Mouse (Mus musculus): Measurements from ENCODE around the gene Vangl2. TPM values are rescaled to one million over a fixed set of nuclear protein-coding genes. Genes with fewer than 3 reads are reported as not detected.
A peak's percentile ranks its signal among the peaks of the same experiment; 100 is the strongest.

Gene Vangl2
- polyA plus RNA-seq, 1 experiment from 2014 or later: 60.4 TPM

- ATAC-seq (ENCODE audit: low FRiP score): no peak
- peaks cover 21% of the 10 kb centered on the region for H3K36me3 ChIP-seq
- 55% methylated on average over 8 of the region's 8 CpGs for WGBS
These were observed 12.2 kb downstream of the Vangl2 start for GRCm38 (mm10) chr1:172016031-172016430.

GRCm38 (mm10) chr1:172015312-172015939 lies 12.8 kb downstream of the Vangl2 start:
- H3K27ac ChIP-seq: peak overlapping the region; percentile 98
- WGBS: 38% methylated on average over 9 of the region's 9 CpGs
- no peaks in the 10 kb centered on the region for H3K9me3 ChIP-seq (replicated peaks)
- peaks cover 27% of the 10 kb centered on the region for H3K36me3 ChIP-seq
- no peak overlapping the region for H3K4me3 ChIP-seq
- H3K27me3 ChIP-seq: no peaks in the 10 kb centered on the region
- peaks cover 86% of the 10 kb centered on the region for H3K4me1 ChIP-seq
- no peak for ATAC-seq (ENCODE audit: low FRiP score)
- peak overlapping the region; percentile 53; the same call in 1 of the 2 replicates for H3K9ac ChIP-seq
- peak overlapping the region; percentile 48 for H3K4me2 ChIP-seq (replicated peaks)

More at GRCm38 (mm10) chr1:172016031-172016430, 12.2 kb downstream of the Vangl2 start:
- peaks cover 92% of the 10 kb centered on the region for H3K4me1 ChIP-seq
- H3K4me3 ChIP-seq: peak overlapping the region; percentile 10; the same call in 1 of the 2 replicates
- H3K9me3 ChIP-seq (replicated peaks): no peaks in the 10 kb centered on the region
- H3K27ac ChIP-seq: peak overlapping the region; percentile 98
- H3K9ac ChIP-seq: peak overlapping the region; percentile 45
- peak overlapping the region; percentile 48 for H3K4me2 ChIP-seq (replicated peaks)
- no peaks in the 10 kb centered on the region for H3K27me3 ChIP-seq

DNA sequence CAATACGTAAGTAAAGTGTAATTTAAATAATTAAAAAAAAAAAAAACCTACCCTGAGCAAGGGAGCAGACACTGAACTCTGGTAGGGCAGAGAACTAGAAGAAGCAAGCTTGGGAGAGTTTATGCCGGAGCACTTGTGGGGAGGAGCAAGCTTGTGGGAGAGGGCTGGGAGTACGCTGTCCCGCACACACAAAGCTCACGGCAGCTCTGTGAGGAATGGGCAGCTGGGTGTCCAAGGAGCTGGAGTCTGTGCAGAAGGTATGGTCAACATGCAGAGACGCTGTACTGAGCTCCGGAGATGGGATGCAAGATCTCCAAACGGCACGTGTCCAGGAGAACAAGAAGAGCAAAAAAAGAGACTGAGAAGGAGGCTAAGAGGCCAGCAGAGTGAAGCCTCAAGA lies 13.5 kb downstream of the Vangl2 start:
- Histone ChIP-seq H3K36me3 (peaks cover 34% of the 10 kb centered on the region), H3K27ac (peak overlapping the region; percentile 98), H3K4me2 (replicated peaks) (peak overlapping the region; percentile 48), H3K4me3 (no peak overlapping the region), H3K9ac (peak overlapping the region; percentile 53; the same call in 1 of the 2 replicates), H3K9me3 (replicated peaks) (no peaks in the 10 kb centered on the region), H3K27me3 (no peaks in the 10 kb centered on the region), H3K4me1 (peaks cover 80% of the 10 kb centered on the region)
- ATAC-seq (ENCODE audit: low FRiP score): no peak
- 42% methylated on average over 9 of the region's 9 CpGs for WGBS

- WGBS: 22% methylated on average over 5 of the region's 5 CpGs
- Histone ChIP-seq H3K4me2 (replicated peaks) (no peak overlapping the region), H3K9ac (no peak overlapping the region), H3K4me3 (no peak overlapping the region), H3K27ac (peak overlapping the region; percentile 4; the same call in 1 of the 2 replicates), H3K27me3 (no peaks in the 10 kb centered on the region), H3K4me1 (peaks cover 52% of the 10 kb centered on the region), H3K9me3 (replicated peaks) (no peaks in the 10 kb centered on the region), H3K36me3 (peaks cover 61% of the 10 kb centered on the region)
- ATAC-seq (ENCODE audit: low FRiP score): no peak
These were observed 16.2 kb downstream of the Vangl2 start for GRCm38 (mm10) chr1:172012030-172012429.

- peaks cover 34% of the 10 kb centered on the region for H3K4me1 ChIP-seq
- H3K9me3 ChIP-seq (replicated peaks): no peaks in the 10 kb centered on the region
- no peak overlapping the region for H3K4me2 ChIP-seq (replicated peaks)
- no peaks in the 10 kb centered on the region for H3K27me3 ChIP-seq
- H3K27ac ChIP-seq: no peak overlapping the region; the same call in 1 of the 2 replicates
- no peak overlapping the region for H3K4me3 ChIP-seq
- no peak overlapping the region for H3K9ac ChIP-seq
- 80% methylated on average over 20 of the region's 20 CpGs for WGBS
- H3K36me3 ChIP-seq: peaks cover 79% of the 10 kb centered on the region
- ATAC-seq (ENCODE audit: low FRiP score): no peak
These were observed 18.0 kb downstream of the Vangl2 start for GRCm38 (mm10) chr1:172010042-172010824.

DNA sequence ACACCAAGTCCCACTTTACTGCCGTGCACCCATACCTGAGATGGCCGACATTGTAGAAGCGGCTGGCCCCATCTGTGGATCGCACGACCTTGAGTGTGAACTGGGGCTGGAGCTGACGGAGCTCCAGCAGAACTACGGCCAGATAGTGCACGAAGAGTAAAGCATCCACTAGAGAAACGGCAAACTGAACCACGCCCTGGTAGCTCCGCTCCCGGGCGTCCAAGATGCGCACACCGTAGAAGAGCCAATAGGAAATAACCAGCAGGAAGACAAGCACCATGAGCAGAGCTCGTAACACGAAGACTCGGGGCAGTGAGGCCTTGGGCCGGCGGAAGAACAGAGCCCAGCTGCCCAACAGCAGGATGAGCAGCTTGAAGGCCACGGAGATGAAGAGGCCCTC lies 18.8 kb downstream of the Vangl2 start:
- ATAC-seq (ENCODE audit: low FRiP score): no peak
- Histone ChIP-seq H3K4me1 (peaks cover 26% of the 10 kb centered on the region), H3K27ac (no peak overlapping the region), H3K4me2 (replicated peaks) (no peak overlapping the region), H3K4me3 (no peak overlapping the region), H3K36me3 (peaks cover 88% of the 10 kb centered on the region), H3K9me3 (replicated peaks) (no peaks in the 10 kb centered on the region), H3K27me3 (no peaks in the 10 kb centered on the region), H3K9ac (no peak overlapping the region)
- WGBS: 94% methylated on average over 21 of the region's 21 CpGs

DNA sequence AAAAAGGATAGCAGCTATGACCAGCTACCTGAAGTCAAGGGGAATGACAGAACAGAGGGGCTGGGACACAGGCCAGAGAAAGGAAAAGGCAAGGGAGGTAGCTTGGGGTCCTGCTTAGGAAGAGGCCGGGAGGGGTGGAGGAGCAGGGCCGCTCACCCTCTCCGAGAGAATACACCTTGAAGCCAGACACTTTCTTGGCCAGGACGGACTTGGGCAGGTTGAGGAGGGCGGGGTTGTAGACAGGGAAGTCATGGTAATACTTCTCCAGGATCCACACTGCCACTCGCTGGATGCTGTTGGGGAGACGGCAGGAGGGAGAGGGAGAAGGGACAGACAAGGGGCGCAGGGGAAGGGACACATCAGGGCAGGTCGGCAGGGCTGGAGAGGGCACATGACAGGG lies 19.9 kb downstream of the Vangl2 start:
- Histone ChIP-seq H3K4me1 (peaks cover 16% of the 10 kb centered on the region), H3K4me2 (replicated peaks) (no peak overlapping the region), H3K4me3 (no peak overlapping the region), H3K36me3 (peaks cover 96% of the 10 kb centered on the region), H3K9me3 (replicated peaks) (no peaks in the 10 kb centered on the region), H3K27me3 (no peaks in the 10 kb centered on the region), H3K27ac (no peak overlapping the region), H3K9ac (no peak overlapping the region)
- ATAC-seq (ENCODE audit: low FRiP score): no peak
- 93% methylated on average over 9 of the region's 9 CpGs for WGBS

GRCm38 (mm10) chr1:172007761-172008160 lies 20.5 kb downstream of the Vangl2 start:
- 97% methylated on average over 20 of the region's 21 CpGs for WGBS
- Histone ChIP-seq H3K4me1 (peaks cover 10% of the 10 kb centered on the region), H3K36me3 (peaks cover 97% of the 10 kb centered on the region), H3K4me2 (replicated peaks) (no peak overlapping the region), H3K4me3 (no peak overlapping the region), H3K9me3 (replicated peaks) (no peaks in the 10 kb centered on the region), H3K9ac (no peak overlapping the region), H3K27ac (no peak overlapping the region), H3K27me3 (no peaks in the 10 kb centered on the region)
- no peak for ATAC-seq (ENCODE audit: low FRiP score)

DNA sequence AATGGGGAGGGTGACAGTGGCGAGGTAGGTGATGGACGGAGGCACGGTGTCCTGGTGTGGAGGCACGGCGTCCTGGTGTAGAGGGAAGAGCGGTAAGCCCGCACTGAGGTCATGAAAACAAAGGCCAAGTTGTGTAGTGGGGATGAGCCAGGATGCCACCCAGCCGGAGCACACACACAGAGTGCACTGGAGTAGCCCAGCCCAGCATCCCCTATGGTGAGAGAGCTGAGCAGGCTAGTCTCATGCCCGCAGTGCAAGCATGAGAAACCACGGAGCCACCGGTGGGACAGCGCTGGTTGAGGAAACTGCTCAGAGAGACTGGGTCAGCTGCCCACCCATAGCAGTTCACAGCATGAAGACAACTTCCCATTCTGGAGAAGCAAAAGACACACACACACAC lies 26.6 kb downstream of the Vangl2 start:
- Histone ChIP-seq H3K4me3 (no peak overlapping the region), H3K4me2 (replicated peaks) (no peak overlapping the region), H3K9ac (no peak overlapping the region), H3K9me3 (replicated peaks) (no peaks in the 10 kb centered on the region), H3K27me3 (no peaks in the 10 kb centered on the region), H3K4me1 (0 out of 2 replicates have a peak, but pooled peaks cover 3% of the 10 kb centered on the region), H3K36me3 (peaks cover 57% of the 10 kb centered on the region), H3K27ac (peak overlapping the region; percentile 72)
- peak; percentile 52 for ATAC-seq (ENCODE audit: low FRiP score)
- 27% methylated on average over 12 of the region's 12 CpGs for WGBS

GRCm38 (mm10) chr1:172000641-172001040 lies 27.6 kb downstream of the Vangl2 start:
- H3K9ac ChIP-seq: no peak overlapping the region
- H3K9me3 ChIP-seq (replicated peaks): no peaks in the 10 kb centered on the region
- no peak overlapping the region for H3K4me2 ChIP-seq (replicated peaks)
- H3K4me3 ChIP-seq: no peak overlapping the region
- peaks cover 46% of the 10 kb centered on the region for H3K36me3 ChIP-seq
- no peak overlapping the region; the same call in 1 of the 2 replicates for H3K27ac ChIP-seq
- 0 out of 2 replicates have a peak, but pooled peaks cover 3% of the 10 kb centered on the region for H3K4me1 ChIP-seq
- WGBS: 59% methylated on average over 3 of the region's 3 CpGs
- ATAC-seq (ENCODE audit: low FRiP score): peak; percentile 35; the same call in 1 of the 2 replicates
- H3K27me3 ChIP-seq: no peaks in the 10 kb centered on the region

DNA sequence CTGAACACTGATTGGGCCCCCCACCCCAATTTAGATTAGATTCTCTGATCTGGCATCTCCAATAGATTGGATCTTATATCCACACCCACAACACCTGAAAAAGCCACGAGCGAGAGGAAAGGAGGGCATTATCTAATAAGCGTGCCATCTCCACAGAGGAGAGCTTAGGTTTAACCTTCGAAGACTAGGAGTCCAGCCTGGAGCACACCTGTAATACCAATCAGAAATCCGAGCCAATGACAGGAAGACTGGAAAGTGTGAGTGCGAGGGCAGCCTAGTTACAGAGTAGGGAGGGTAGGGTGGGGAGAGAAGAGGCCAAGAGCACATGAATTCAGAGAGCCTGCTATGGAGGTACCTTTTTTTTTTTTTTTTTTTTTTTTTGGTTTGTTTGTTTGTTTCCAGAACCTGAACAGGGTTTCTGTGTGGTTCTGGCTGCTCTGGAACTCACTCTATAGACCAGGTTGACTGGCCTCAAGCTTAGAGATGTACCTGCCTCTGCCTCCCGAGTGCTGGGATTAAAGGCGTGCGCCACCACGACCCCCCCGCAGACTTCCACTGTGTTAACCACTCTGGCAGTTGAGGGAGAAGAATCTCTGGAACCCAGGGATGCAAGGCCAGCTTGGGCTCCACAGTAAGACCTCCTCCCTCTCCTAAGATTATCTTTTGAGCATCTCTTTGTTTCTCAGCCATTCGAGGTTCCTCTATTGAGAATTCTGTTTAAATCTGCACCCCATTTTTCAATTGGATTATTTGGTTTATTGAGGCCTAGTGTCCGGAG lies 29.2 kb downstream of the Vangl2 start:
- no peaks in the 10 kb centered on the region for H3K27me3 ChIP-seq
- no peak overlapping the region for H3K4me2 ChIP-seq (replicated peaks)
- no peak overlapping the region for H3K4me3 ChIP-seq
- H3K9ac ChIP-seq: no peak overlapping the region
- peaks cover 32% of the 10 kb centered on the region for H3K36me3 ChIP-seq
- H3K4me1 ChIP-seq: 0 out of 2 replicates have a peak, but pooled peaks cover 3% of the 10 kb centered on the region
- WGBS: 94% methylated on average over 13 of the region's 13 CpGs
- no peak for ATAC-seq (ENCODE audit: low FRiP score)
- no peak overlapping the region for H3K27ac ChIP-seq
- H3K9me3 ChIP-seq (replicated peaks): no peaks in the 10 kb centered on the region

GRCm38 (mm10) chr1:171996701-171997100 lies 31.5 kb downstream of the Vangl2 start:
- no peak for ATAC-seq (ENCODE audit: low FRiP score)
- Histone ChIP-seq H3K27ac (no peak overlapping the region), H3K4me3 (no peak overlapping the region), H3K4me2 (replicated peaks) (no peak overlapping the region), H3K27me3 (no peaks in the 10 kb centered on the region), H3K36me3 (peaks cover 17% of the 10 kb centered on the region; the same call in 1 of the 2 replicates), H3K9ac (no peak overlapping the region), H3K9me3 (replicated peaks) (no peaks in the 10 kb centered on the region), H3K4me1 (0 out of 2 replicates have a peak, but pooled peaks cover 3% of the 10 kb centered on the region)
- WGBS: 78% methylated on average over 7 of the region's 7 CpGs
